Mouse (Mus musculus) CH12.LX (cell line): ENCODE measurements around the gene Ppm1a. TPM values are rescaled to one million over a fixed set of nuclear protein-coding genes. Genes with fewer than 3 reads are reported as not detected.
A peak's percentile ranks its signal among the peaks of the same experiment; 100 is the strongest.

ENCODE experiments used
- DNase-seq: peaks from one replicate; pipeline ENCODE4 v3.0.0-alpha.2; 2013; ENCODE audit errors: extremely low read depth
- H3K27ac ChIP-seq: 2 replicates; pipeline ENCODE4 v1.5.1; 2012; ENCODE audit warnings: low read depth, mild to moderate bottlenecking, control low read depth, moderate library complexity; ENCODE audit not compliant: insufficient read depth
- H3K27me3 ChIP-seq: replicated peaks from 2 replicates; pipeline ENCODE3; 2012; ENCODE audit warnings: inconsistent platforms
- H3K36me3 ChIP-seq, 2 experiments: replicated peaks in 1 of 2; 2 replicates each; pipeline versions ENCODE3 to v1.6.1; 2012; ENCODE audit warnings: inconsistent platforms in 1 of 2, low read length in 1 of 2, mild to moderate bottlenecking in 1 of 2, mixed read lengths in 1 of 2, moderate library complexity in 1 of 2; ENCODE audit not compliant: control insufficient read depth in 1 of 2, insufficient read depth in 1 of 2
- H3K4me1 ChIP-seq, 2 experiments: 2 replicates each; pipeline ENCODE4 v1.6.1; 2012; ENCODE audit warnings: inconsistent platforms in 1 of 2, moderate library complexity in 1 of 2; ENCODE audit not compliant: insufficient read depth in 2 of 2, control insufficient read depth in 1 of 2
- H3K4me2 ChIP-seq: 2 replicates; pipeline ENCODE4 v1.6.1; 2012; ENCODE audit warnings: low read depth, mild to moderate bottlenecking, control low read depth; ENCODE audit not compliant: poor library complexity, insufficient read depth, severe bottlenecking
- H3K4me3 ChIP-seq, 3 experiments: fragments of 150-350 bp in 1 of 3; sonication (generic) in 1 of 3; replicated peaks in 1 of 3; 2 replicates each; pipeline versions ENCODE3 to v1.5.1; 2011 to 2012; ENCODE audit warnings: low read depth in 2 of 3, low read length in 2 of 3, mild to moderate bottlenecking in 2 of 3, moderate library complexity in 2 of 3, control low read depth in 1 of 3, improper control_type of control experiment in 1 of 3, inconsistent platforms in 1 of 3, mixed read lengths in 1 of 3; ENCODE audit not compliant: poor library complexity in 1 of 3
- H3K79me2 ChIP-seq: replicated peaks from 2 replicates; pipeline ENCODE4 v1.6.1; 2012; ENCODE audit warnings: mild to moderate bottlenecking, moderate library complexity; ENCODE audit not compliant: control insufficient read depth, poor library complexity, insufficient read depth, severe bottlenecking; ENCODE audit errors: extremely low read depth
- H3K9ac ChIP-seq: 2 replicates; pipeline ENCODE4 v1.6.1; 2012; ENCODE audit warnings: low read depth, mild to moderate bottlenecking, control low read depth, moderate library complexity; ENCODE audit not compliant: insufficient read depth
- H3K9me3 ChIP-seq: replicated peaks from 2 replicates; pipeline ENCODE3; 2012; ENCODE audit warnings: low read length, inconsistent platforms, mixed read lengths
- BHLHE40 ChIP-seq: IDR thresholded peaks from 2 replicates; pipeline ENCODE4 v1.6.1; 2011; ENCODE audit warnings: mild to moderate bottlenecking, low read depth, low read length, improper control_type of control experiment
- CHD1 ChIP-seq: IDR thresholded peaks from 2 replicates; pipeline ENCODE4 v1.6.1; 2012; ENCODE audit warnings: low read depth, low read length, improper control_type of control experiment, inconsistent platforms
- CHD2 ChIP-seq: IDR thresholded peaks from 2 replicates; pipeline ENCODE4 v1.6.1; 2011; ENCODE audit warnings: low read length, improper control_type of control experiment
- CTCF ChIP-seq, 2 experiments: IDR thresholded peaks in 1 of 2; conservative IDR thresholded peaks in 1 of 2; 2 replicates each; pipeline ENCODE4 v1.5.1; 2011 to 2012; ENCODE audit warnings: low read depth in 2 of 2, low read length in 2 of 2, improper control_type of control experiment in 1 of 2, inconsistent platforms in 1 of 2, mild to moderate bottlenecking in 1 of 2, moderate library complexity in 1 of 2
- ELF1 ChIP-seq: IDR thresholded peaks from 2 replicates; pipeline ENCODE4 v1.6.1; 2014; ENCODE audit warnings: low read depth, mild to moderate bottlenecking, inconsistent platforms, low read length, improper control_type of control experiment
- ETS1 ChIP-seq: conservative IDR thresholded peaks from 2 replicates; pipeline ENCODE4 v1.6.1; 2012; ENCODE audit warnings: low read depth, mild to moderate bottlenecking, inconsistent platforms, low read length, improper control_type of control experiment, moderate library complexity
- HCFC1 ChIP-seq: IDR thresholded peaks from 2 replicates; pipeline ENCODE4 v1.6.1; 2012; ENCODE audit warnings: low read depth, mild to moderate bottlenecking, inconsistent platforms, low read length, improper control_type of control experiment
- IRF4 ChIP-seq: IDR thresholded peaks from 2 replicates; pipeline ENCODE4 v1.6.1; 2014; ENCODE audit warnings: low read depth, mild to moderate bottlenecking, inconsistent platforms, low read length, improper control_type of control experiment
- JUN ChIP-seq: IDR thresholded peaks from 2 replicates; pipeline ENCODE4 v1.6.1; 2011; ENCODE audit warnings: low read depth, mild to moderate bottlenecking, low read length, improper control_type of control experiment, moderate library complexity; ENCODE audit not compliant: insufficient read depth
- KAT2A ChIP-seq: IDR thresholded peaks from 2 replicates; pipeline ENCODE4 v1.6.1; 2012; ENCODE audit warnings: low read length, improper control_type of control experiment, inconsistent platforms; ENCODE audit not compliant: insufficient replicate concordance
- MAFK ChIP-seq: IDR thresholded peaks from 2 replicates; pipeline ENCODE4 v1.6.1; 2011; ENCODE audit warnings: low read length, improper control_type of control experiment; ENCODE audit not compliant: insufficient replicate concordance
- MAX ChIP-seq: IDR thresholded peaks from 2 replicates; pipeline ENCODE4 v1.6.1; 2011; ENCODE audit warnings: low read length, improper control_type of control experiment
- MAZ ChIP-seq: IDR thresholded peaks from 2 replicates; pipeline ENCODE4 v1.6.1; 2012; ENCODE audit warnings: low read depth, mild to moderate bottlenecking, inconsistent platforms, low read length, improper control_type of control experiment, moderate library complexity
- MXI1 ChIP-seq: IDR thresholded peaks from 2 replicates; pipeline ENCODE4 v1.6.1; 2011; ENCODE audit warnings: mild to moderate bottlenecking, low read depth, low read length, improper control_type of control experiment
- MYC ChIP-seq: IDR thresholded peaks from 2 replicates; pipeline ENCODE4 v1.6.1; 2011; ENCODE audit warnings: low read depth, mild to moderate bottlenecking, improper control_type of control experiment, low read length
- NELFE ChIP-seq: IDR thresholded peaks from 2 replicates; pipeline ENCODE4 v1.6.1; 2011; ENCODE audit warnings: low read depth, low read length, improper control_type of control experiment
- PAX5 ChIP-seq: IDR thresholded peaks from 2 replicates; pipeline ENCODE4 v1.6.1; 2012; ENCODE audit warnings: low read length, inconsistent platforms, mixed read lengths
- POLR2A ChIP-seq: IDR thresholded peaks from 2 replicates; pipeline ENCODE4 v1.6.1; 2011; ENCODE audit warnings: low read depth, mild to moderate bottlenecking, improper control_type of control experiment, low read length
- RAD21 ChIP-seq: IDR thresholded peaks from 2 replicates; pipeline ENCODE4 v1.6.1; 2011; ENCODE audit warnings: low read depth, mild to moderate bottlenecking, low read length, improper control_type of control experiment, moderate library complexity
- RCOR1 ChIP-seq: conservative IDR thresholded peaks from 2 replicates; pipeline ENCODE4 v1.6.1; 2012; ENCODE audit warnings: low read depth, mild to moderate bottlenecking, inconsistent platforms, low read length, improper control_type of control experiment
- TBP ChIP-seq: conservative IDR thresholded peaks from 2 replicates; pipeline ENCODE4 v1.6.1; 2011; ENCODE audit warnings: low read depth, low read length, improper control_type of control experiment
- TCF12 ChIP-seq: IDR thresholded peaks from 2 replicates; pipeline ENCODE4 v1.6.1; 2014; ENCODE audit warnings: low read depth, mild to moderate bottlenecking, inconsistent platforms, low read length, improper control_type of control experiment
- USF1 ChIP-seq: IDR thresholded peaks from 2 replicates; pipeline ENCODE4 v1.6.1; 2014; ENCODE audit warnings: low read depth, mild to moderate bottlenecking, inconsistent platforms, low read length, improper control_type of control experiment
- USF2 ChIP-seq: conservative IDR thresholded peaks from 2 replicates; pipeline ENCODE4 v1.6.1; 2011; ENCODE audit warnings: low read depth, low read length, improper control_type of control experiment
- ZC3H11A ChIP-seq: IDR thresholded peaks from 2 replicates; pipeline ENCODE4 v1.6.1; 2012; ENCODE audit warnings: low read depth, mild to moderate bottlenecking, inconsistent platforms, low read length, improper control_type of control experiment
- ZKSCAN1 ChIP-seq: IDR thresholded peaks from 2 replicates; pipeline ENCODE4 v1.6.1; 2012; ENCODE audit warnings: low read depth, inconsistent platforms, low read length, improper control_type of control experiment, borderline replicate concordance
- ZMIZ1 ChIP-seq: IDR thresholded peaks from 2 replicates; pipeline ENCODE4 v1.6.1; 2012; ENCODE audit warnings: low read depth, mild to moderate bottlenecking, inconsistent platforms, low read length, improper control_type of control experiment
- dilution Hi-C: fragments of 300-500 bp; cut with MboI; formaldehyde crosslinking; loops from 2 replicates; pipeline ENCODE4 v1.14.3; 2020; ENCODE audit warnings: low sequenced_read_pairs; ENCODE audit not compliant: extremely low pct_unique_long_range_greater_than_20kb, extremely low pct_ligation_motif_present
- in situ Hi-C: fragments of 300-500 bp; cut with MboI; formaldehyde crosslinking; loops from 3 replicates; pipeline ENCODE4 v1.14.3; 2019; ENCODE audit warnings: low sequenced_read_pairs, low pct_ligation_motif_present, low pct_unique_long_range_greater_than_20kb, mixed read lengths
- polyA plus RNA-seq: library from polyadenylated mRNA; unstranded; fragments of >175 nt; gene quantifications from 2 replicates; pipeline ENCODE4 v1.2.1, GENCODE M21; 2012; ENCODE audit warnings: low read depth; ENCODE audit not compliant: insufficient read length
- total RNA-seq, 2 experiments: library from RNA; depleted of rRNA; stranded (reverse); fragments of 300-350 nt in 1 of 2; fragments of >200 nt in 1 of 2; gene quantifications; 2 replicates each; pipeline ENCODE4 v1.2.3; 2012 to 2014

The Ppm1a gene
- total and polyA plus RNA-seq, 3 experiments, result 78.8 to 112 (median 98.4) TPM

DNA sequence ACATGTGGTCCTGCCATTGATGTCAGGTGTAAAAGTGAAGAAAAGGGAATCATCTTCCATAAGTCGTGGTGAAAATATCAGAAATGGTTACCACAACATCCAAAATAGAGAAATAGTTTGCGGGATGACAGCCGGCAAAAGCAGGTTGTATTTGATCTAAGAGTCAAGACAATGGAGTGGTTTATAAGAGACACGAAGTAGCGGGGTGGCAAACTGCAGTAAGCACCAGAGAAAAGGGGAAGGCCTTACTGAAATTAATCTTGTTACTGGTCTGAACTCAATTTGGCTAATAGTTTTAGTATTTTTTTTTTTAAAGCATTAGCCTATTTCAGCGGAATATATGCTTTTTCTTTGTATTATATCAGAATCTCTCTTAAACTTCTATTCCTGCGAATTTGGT lies 2.7 kb downstream of the Ppm1a start:
- dilution Hi-C loops (no loop called here), in situ Hi-C loops (no loop called here)
- Histone ChIP-seq H3K9ac (peak overlapping the region; percentile 81), H3K27ac (no peak overlapping the region), H3K79me2 (peaks cover 33% of the 10 kb centered on the region), H3K9me3 (no peaks in the 10 kb centered on the region), H3K27me3 (no peaks in the 10 kb centered on the region), H3K4me1 (peaks cover 0 to 29% of the 10 kb centered on the region in 2 experiments; a peak in 2 of 4 replicates), H3K4me3 (peak overlapping the region; percentile 81 to 91 (median 86)), H3K4me2 (peak overlapping the region; percentile 52), H3K36me3 (no peaks in the 10 kb centered on the region)
- no peak for TF ChIP-seq USF2
- no peak for TF ChIP-seq CHD2
- TF ChIP-seq RAD21, result no peak
- DNase-seq, result no peak

DNA sequence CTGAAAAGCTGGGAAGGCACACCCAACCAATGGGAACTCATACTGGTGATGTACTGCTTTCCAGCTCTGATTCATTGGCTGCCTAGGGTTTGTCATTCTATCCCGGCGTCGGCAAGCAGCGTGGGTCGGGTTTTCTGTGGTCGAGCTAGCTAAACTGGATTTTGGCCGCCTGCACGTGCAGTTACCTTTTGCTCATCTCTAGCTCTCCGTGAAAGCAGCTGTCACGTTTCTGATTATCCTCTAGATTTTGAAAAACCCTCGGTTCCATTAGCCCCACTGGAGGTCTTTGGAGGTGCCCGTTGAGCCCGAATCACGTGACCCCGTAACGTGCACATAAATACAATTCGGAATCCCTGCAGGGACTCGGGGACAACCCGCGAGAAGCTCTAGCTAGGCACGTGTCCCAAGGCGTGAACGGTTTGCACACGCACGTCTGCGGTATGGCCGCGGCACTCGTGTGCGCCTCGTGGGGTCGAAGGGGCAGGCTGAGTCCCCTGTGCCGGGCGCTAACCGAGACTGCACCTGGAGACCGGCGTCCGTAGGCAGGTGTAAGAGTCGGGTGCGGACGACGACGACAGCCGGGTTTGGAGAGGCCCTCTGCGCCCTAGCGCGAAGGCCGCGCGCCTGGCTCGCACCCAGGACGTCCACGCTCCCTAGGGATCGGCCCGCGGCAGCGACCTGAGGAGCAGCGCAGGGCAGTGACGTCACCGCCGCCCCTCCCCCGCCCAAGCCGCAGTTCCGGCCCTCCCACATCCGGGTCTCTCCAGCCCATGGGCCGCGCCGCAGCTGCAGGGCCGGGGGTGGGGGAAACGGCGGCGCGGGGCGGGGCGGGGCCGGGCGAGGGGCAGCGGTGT lies 3.3 kb downstream of the Ppm1a start:
- in situ Hi-C loops, result no loop called here
- peak; percentile 95 for DNase-seq
- Histone ChIP-seq H3K27me3 (no peaks in the 10 kb centered on the region), H3K4me2 (peak overlapping the region; percentile 52), H3K79me2 (peaks cover 33% of the 10 kb centered on the region), H3K27ac (peak overlapping the region; percentile 73), H3K9me3 (no peaks in the 10 kb centered on the region), H3K36me3 (no peaks in the 10 kb centered on the region), H3K4me1 (peaks cover 0 to 29% of the 10 kb centered on the region in 2 experiments; a peak in 2 of 4 replicates), H3K4me3 (peak overlapping the region; percentile 81 to 91 (median 86)), H3K9ac (peak overlapping the region; percentile 81)
- dilution Hi-C loops, result no loop called here
- peak; percentile 63 for TF ChIP-seq TCF12
- no peak for TF ChIP-seq MAFK
- TF ChIP-seq CHD2, result peak; percentile 92
- TF ChIP-seq MAZ, result peak; percentile 85; the same call in 1 of the 2 replicates
- TF ChIP-seq HCFC1, result peak; percentile 82
- TF ChIP-seq NELFE, result peak; percentile 87
- no peak for TF ChIP-seq ZKSCAN1
- peak; percentile 92; the same call in 1 of the 2 replicates for TF ChIP-seq MAX
- peak; percentile 52 for TF ChIP-seq ETS1
- TF ChIP-seq CTCF (conservative IDR thresholded peaks at IDR 0.05 in 1 of 2, IDR thresholded peaks at IDR 0.05 in 1 of 2; ENCODE audit: low read depth in 2 of 2, low read length in 2 of 2), result no peak
- TF ChIP-seq USF1, result peak; percentile 87
- TF ChIP-seq PAX5, result no peak
- peak; percentile 97 for TF ChIP-seq BHLHE40
- TF ChIP-seq ZMIZ1, result no peak
- TF ChIP-seq ZC3H11A, result no peak
- no peak for TF ChIP-seq TBP
- TF ChIP-seq CHD1, result no peak
- TF ChIP-seq IRF4, result peak; percentile 82; the same call in 1 of the 2 replicates
- TF ChIP-seq MYC, result peak; percentile 92
- TF ChIP-seq MXI1, result peak; percentile 90
- TF ChIP-seq JUN, result no peak
- peak; percentile 85 for TF ChIP-seq USF2
- peak; percentile 89 for TF ChIP-seq POLR2A
- TF ChIP-seq RCOR1, result peak; percentile 53
- peak; percentile 72; the same call in 1 of the 2 replicates for TF ChIP-seq KAT2A
- peak; percentile 87 for TF ChIP-seq ELF1
- TF ChIP-seq RAD21, result no peak
